Mouse (Mus musculus): ENCODE measurements around the gene Slc13a3. TPM values are rescaled to one million over a fixed set of nuclear protein-coding genes. Genes with fewer than 3 reads are reported as not detected.

The Slc13a3 gene
- total and polyA plus RNA-seq, 3 experiments: 0.29 to 0.68 (median 0.31) TPM

GRCm38 (mm10) chr2:165398164-165398785, 74.8 kb downstream of the Slc13a3 start:
- Histone ChIP-seq H3K9ac (ENCODE audit: low read depth, low read length) (no peak overlapping the region), H3K79me2 (replicated peaks; ENCODE audit: control insufficient read depth, insufficient read depth, low read length) (no peaks in the 10 kb centered on the region), H3K36me3 (ENCODE audit: control insufficient read depth, insufficient read depth, low read length) (no peaks in the 10 kb centered on the region), H3K4me3 (no peak overlapping the region), H3K4me1 (ENCODE audit: control insufficient read depth, insufficient read depth, low read length) (peaks cover 1% of the 10 kb centered on the region; the same call in 1 of the 2 replicates), H3K27ac (no peak overlapping the region), H3K27me3 (ENCODE audit: control insufficient read depth, insufficient read depth, low read length) (no peaks in the 10 kb centered on the region)
- intact Hi-C loops (cut with DNase I): no loop called here
- 83% methylated on average over 15 of the region's 15 CpGs for WGBS
- no peak for DNase-seq
- TF ChIP-seq POLR2A (IDR thresholded peaks at IDR 0.05; ENCODE audit: insufficient read depth, low read depth, low read length): no peak
- no peak for TF ChIP-seq EP300 (IDR thresholded peaks at IDR 0.05; ENCODE audit: insufficient read depth, low read depth, low read length)
- TF ChIP-seq CTCF (IDR thresholded peaks at IDR 0.05): no peak

DNA sequence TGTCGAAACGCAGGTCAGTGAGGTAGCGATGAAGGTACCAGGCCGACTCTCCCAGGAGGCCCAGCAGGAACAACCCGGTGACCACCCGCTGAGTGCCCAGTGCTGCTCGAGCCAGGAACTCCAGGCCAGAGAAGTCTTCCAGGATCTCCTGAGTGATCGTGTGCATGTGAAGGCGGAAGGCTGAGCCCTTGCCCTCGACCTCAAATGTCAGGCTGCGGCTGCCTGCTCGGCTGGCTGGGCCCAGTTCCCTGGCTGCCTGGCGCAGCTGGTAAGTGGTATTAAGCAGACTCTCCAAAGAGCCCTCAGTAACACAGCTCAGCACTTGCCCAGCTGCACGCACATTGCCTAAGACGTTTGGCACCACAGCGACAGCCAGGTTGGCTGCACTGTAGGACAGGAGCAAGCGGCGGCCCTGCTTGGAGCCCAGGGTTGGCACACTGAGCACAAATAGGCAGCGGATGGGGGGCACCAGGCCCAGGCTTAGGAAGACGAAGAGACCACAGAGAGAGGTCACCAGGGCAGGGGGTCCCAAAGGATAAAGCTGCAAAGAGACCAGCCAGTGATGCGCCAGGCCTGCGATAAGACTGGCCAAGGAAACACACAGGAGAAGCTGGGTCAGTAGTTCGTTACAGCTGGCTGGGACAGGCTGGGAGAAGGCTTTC, 75.4 kb downstream of the Slc13a3 start:
- Histone ChIP-seq H3K27ac (no peak overlapping the region; the same call in 1 of the 2 replicates), H3K9ac (ENCODE audit: low read depth, low read length) (no peak overlapping the region), H3K4me3 (no peak overlapping the region), H3K27me3 (ENCODE audit: control insufficient read depth, insufficient read depth, low read length) (no peaks in the 10 kb centered on the region), H3K36me3 (ENCODE audit: control insufficient read depth, insufficient read depth, low read length) (no peaks in the 10 kb centered on the region), H3K79me2 (replicated peaks; ENCODE audit: control insufficient read depth, insufficient read depth, low read length) (no peaks in the 10 kb centered on the region), H3K4me1 (ENCODE audit: control insufficient read depth, insufficient read depth, low read length) (peaks cover 1% of the 10 kb centered on the region; the same call in 1 of the 2 replicates)
- intact Hi-C loops (cut with DNase I): no loop called here
- WGBS: 72% methylated on average over 23 of the region's 23 CpGs
- TF ChIP-seq POLR2A (IDR thresholded peaks at IDR 0.05; ENCODE audit: insufficient read depth, low read depth, low read length) (no peak), EP300 (IDR thresholded peaks at IDR 0.05; ENCODE audit: insufficient read depth, low read depth, low read length) (no peak), CTCF (IDR thresholded peaks at IDR 0.05) (no peak)
- DNase-seq: peak; percentile 49 to 52

DNA sequence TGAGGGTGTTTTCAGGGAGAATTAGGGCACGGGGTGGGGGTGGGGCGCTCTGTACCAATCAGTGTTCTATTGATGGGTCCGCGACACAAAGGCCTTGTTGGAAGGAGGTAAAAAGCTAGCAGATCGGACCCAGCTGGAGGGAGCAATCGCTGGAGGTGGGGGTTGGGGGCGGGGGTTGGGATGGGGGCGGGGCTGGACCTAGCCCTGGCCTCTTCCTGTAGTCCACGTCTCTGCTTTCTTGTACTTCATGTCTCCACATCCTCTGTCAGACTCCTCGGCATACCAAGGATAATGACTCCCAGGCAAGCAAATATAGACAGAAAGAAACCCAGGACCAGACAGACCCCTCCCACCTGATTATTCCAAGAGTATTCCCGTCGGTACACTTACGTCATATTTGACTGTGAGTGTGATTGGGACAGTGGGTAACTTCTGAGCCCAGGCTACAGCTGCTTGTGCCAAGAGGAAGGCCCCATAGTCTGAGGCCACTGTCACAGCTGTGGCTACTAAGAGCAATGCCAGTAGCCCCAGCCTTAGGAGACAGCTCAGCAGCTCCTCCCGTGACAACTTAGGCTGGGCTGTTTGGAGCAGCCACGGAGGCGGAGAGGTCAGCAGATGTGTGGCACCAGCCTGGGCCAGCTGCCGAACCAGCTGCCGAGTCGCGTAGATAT, 76.1 kb downstream of the Slc13a3 start:
- TF ChIP-seq CTCF (IDR thresholded peaks at IDR 0.05) (no peak), EP300 (IDR thresholded peaks at IDR 0.05; ENCODE audit: insufficient read depth, low read depth, low read length) (no peak), POLR2A (IDR thresholded peaks at IDR 0.05; ENCODE audit: insufficient read depth, low read depth, low read length) (no peak)
- Histone ChIP-seq H3K4me1 (ENCODE audit: control insufficient read depth, insufficient read depth, low read length) (no peaks in the 10 kb centered on the region), H3K27ac (no peak overlapping the region; the same call in 1 of the 2 replicates), H3K27me3 (ENCODE audit: control insufficient read depth, insufficient read depth, low read length) (no peaks in the 10 kb centered on the region), H3K9ac (ENCODE audit: low read depth, low read length) (no peak overlapping the region), H3K4me3 (no peak overlapping the region), H3K36me3 (ENCODE audit: control insufficient read depth, insufficient read depth, low read length) (no peaks in the 10 kb centered on the region), H3K79me2 (replicated peaks; ENCODE audit: control insufficient read depth, insufficient read depth, low read length) (no peaks in the 10 kb centered on the region)
- intact Hi-C loops (cut with DNase I): no loop called here
- 50% methylated on average over 20 of the region's 20 CpGs for WGBS
- DNase-seq: no peak

DNA sequence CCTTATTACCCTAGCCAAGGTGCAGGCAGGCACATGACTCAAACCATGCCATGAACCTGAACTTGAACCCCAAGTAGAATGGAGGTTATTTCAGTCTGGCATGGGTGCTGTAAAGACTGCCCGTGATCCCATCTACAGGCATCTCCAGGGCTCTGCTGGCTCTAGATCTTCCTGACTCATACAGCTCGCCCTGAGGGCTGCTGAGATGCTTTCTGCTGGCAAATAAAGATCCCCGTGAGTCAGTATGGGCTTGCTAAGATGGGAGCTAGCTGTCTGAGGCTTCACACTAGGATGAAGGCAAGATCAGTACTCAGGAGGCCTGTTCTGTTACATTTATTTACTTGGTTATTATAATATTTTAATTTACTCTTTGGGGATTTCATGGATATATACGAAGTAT, 80.9 kb downstream of the Slc13a3 start:
- Histone ChIP-seq H3K4me3 (no peak overlapping the region), H3K27ac (no peak overlapping the region), H3K4me1 (ENCODE audit: control insufficient read depth, insufficient read depth, low read length) (no peaks in the 10 kb centered on the region), H3K27me3 (ENCODE audit: control insufficient read depth, insufficient read depth, low read length) (no peaks in the 10 kb centered on the region), H3K36me3 (ENCODE audit: control insufficient read depth, insufficient read depth, low read length) (no peaks in the 10 kb centered on the region), H3K9ac (ENCODE audit: low read depth, low read length) (no peak overlapping the region), H3K79me2 (replicated peaks; ENCODE audit: control insufficient read depth, insufficient read depth, low read length) (no peaks in the 10 kb centered on the region)
- 88% methylated on average over 4 of the region's 4 CpGs for WGBS
- intact Hi-C loops (cut with DNase I): no loop called here
- TF ChIP-seq CTCF (IDR thresholded peaks at IDR 0.05): no peak
- no peak for TF ChIP-seq POLR2A (IDR thresholded peaks at IDR 0.05; ENCODE audit: insufficient read depth, low read depth, low read length)
- no peak for TF ChIP-seq EP300 (IDR thresholded peaks at IDR 0.05; ENCODE audit: insufficient read depth, low read depth, low read length)
- DNase-seq: no peak

DNA sequence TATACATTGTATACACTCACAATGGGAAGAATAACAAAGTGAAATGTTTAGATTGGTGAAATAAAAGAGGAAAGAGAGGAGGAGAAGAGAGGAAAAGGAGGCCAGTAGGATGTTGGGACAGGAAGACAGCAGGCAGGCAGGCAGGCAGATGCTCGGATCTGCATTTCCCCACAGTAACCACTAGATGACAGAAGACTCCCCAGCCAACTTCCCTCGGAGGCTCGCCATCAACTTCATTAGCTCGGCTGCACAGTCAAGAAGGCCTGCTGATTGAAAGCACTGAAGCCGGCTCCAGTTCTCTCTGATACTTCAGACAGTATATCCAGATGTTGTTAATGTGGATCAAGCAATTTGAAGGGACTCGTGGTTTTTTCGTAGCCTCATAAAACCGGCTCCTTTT, 81.5 kb downstream of the Slc13a3 start:
- H3K27me3 ChIP-seq (ENCODE audit: control insufficient read depth, insufficient read depth, low read length): no peaks in the 10 kb centered on the region
- no peaks in the 10 kb centered on the region for H3K36me3 ChIP-seq (ENCODE audit: control insufficient read depth, insufficient read depth, low read length)
- H3K9ac ChIP-seq (ENCODE audit: low read depth, low read length): no peak overlapping the region
- no peaks in the 10 kb centered on the region for H3K79me2 ChIP-seq (replicated peaks; ENCODE audit: control insufficient read depth, insufficient read depth, low read length)
- H3K27ac ChIP-seq: no peak overlapping the region
- peak; percentile 36 to 47 for DNase-seq
- no peak overlapping the region for H3K4me3 ChIP-seq
- intact Hi-C loops (cut with DNase I): loop anchor here (2.0 kb wide), 2 partner anchors 17 to 95 kb away; no protein-coding TSS in a partner anchor
- no peak for TF ChIP-seq POLR2A (IDR thresholded peaks at IDR 0.05; ENCODE audit: insufficient read depth, low read depth, low read length)
- TF ChIP-seq CTCF (IDR thresholded peaks at IDR 0.05): peak; percentile 91
- TF ChIP-seq EP300 (IDR thresholded peaks at IDR 0.05; ENCODE audit: insufficient read depth, low read depth, low read length): 0 out of 2 replicates have a peak, but pooled peaks have one; percentile 41
- WGBS: 16% methylated on average over 8 of the region's 8 CpGs
- no peaks in the 10 kb centered on the region for H3K4me1 ChIP-seq (ENCODE audit: control insufficient read depth, insufficient read depth, low read length)
